15 mouse cellular contexts compared by ENCODE assay signal in the genomic region with DNA sequence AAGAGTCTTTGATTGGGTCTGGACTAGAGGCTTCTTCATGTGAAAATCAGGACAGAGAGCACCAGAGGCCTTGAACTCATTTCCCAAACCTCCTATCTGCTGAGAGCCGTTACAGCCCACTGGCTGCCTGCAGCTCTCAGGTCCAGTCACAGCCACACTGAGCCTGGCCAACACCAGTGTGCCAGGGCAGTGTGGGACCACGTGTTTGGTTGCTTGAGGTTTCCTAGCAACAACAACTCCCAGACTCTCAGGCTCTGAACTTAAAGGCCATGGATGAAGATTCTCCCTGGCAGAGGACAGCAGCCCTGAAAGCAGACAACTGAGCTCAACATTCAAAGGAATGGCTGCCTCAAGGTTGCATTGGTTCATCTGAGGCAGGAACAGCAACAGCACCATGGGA. TPM values are rescaled to one million over a fixed set of nuclear protein-coding genes. Genes with fewer than 3 reads are reported as not detected.
A peak's percentile ranks its signal among the peaks of the same experiment; 100 is the strongest.
DNase-seq lines count a peak whose midpoint lies in the region; ATAC-seq lines count a peak whose summit lies in the region.
"Had no signal": no experiment of that assay in that cellular context is flagged by ENCODE, and none has a peak within 500 bp of the region (broad histone marks: within the 10 kb centered on the region; RNA-seq: fewer than 3 reads in every experiment).

No protein-coding gene starts in this region.

- no peak for DNase-seq in frontal cortex, adult 2 months (ENCODE audit: extremely low spot score in 1 of 2, low spot score in 1 of 2)
- DNase-seq in MN1 (ENCODE audit: low spot score): peak; percentile 44
- DNase-seq in adrenal gland, postnatal 10 days: peak; percentile 51
- peak; percentile 35 for DNase-seq in brain, adult 2 months (ENCODE audit: low read depth, low spot score)
- no peak for DNase-seq in urinary bladder, postnatal 4 days (ENCODE audit: low spot score in 2 of 2)
- no peak for DNase-seq in cerebellum, postnatal 14 days
- DNase-seq: cerebellum, adult 11-12 months; cerebellum, adult 9-10 months; cerebellum, postnatal 36 days; gastrocnemius, postnatal 14 days; kidney, adult 2 months had no signal

- 0 out of 2 replicates have a peak, but pooled peaks have one; percentile 3 for ATAC-seq in frontal cortex, adult (ENCODE audit: low TSS enrichment)
- ATAC-seq: forebrain, embryonic 16.5 days; intestine, embryonic 16.5 days had no signal

RNA-seq across cellular contexts. Expression of gene Zfp867, which starts 13.4 kb away (rescaled TPM):
- 3.2 and 3.8 TPM in 2 replicates for polyA plus RNA-seq in frontal cortex, adult 2 months (2012; rRNA removed)
- 1 to 10 TPM; 3.9 to 6.4 TPM for total RNA-seq in adrenal gland, postnatal 10 days (2021)

RNA-seq across cellular contexts. Expression of gene Snap47, which starts 34.7 kb away (rescaled TPM):
- 337 and 389 TPM in 2 replicates for polyA plus RNA-seq in frontal cortex, adult 2 months (2012; rRNA removed)
- 10 to 100 TPM; 56.4 to 56.8 TPM for total RNA-seq in adrenal gland, postnatal 10 days (2021)

RNA-seq across cellular contexts. Expression of gene Jmjd4, which starts 35.8 kb away (rescaled TPM):
- 14.7 and 15.6 TPM in 2 replicates for polyA plus RNA-seq in frontal cortex, adult 2 months (2012; rRNA removed)
- 1 to 10 TPM; 7.5 to 9.8 TPM for total RNA-seq in adrenal gland, postnatal 10 days (2021)

RNA-seq across cellular contexts. Expression of gene Zkscan17, which starts 40.9 kb away (rescaled TPM):
- 8.2 and 8.9 TPM in 2 replicates for polyA plus RNA-seq in frontal cortex, adult 2 months (2012; rRNA removed)
- 10 to 100 TPM; 22.6 to 23.4 TPM for total RNA-seq in adrenal gland, postnatal 10 days (2021)

RNA-seq across cellular contexts. Expression of gene Nlrp3, which starts 55.7 kb away (rescaled TPM):
- polyA plus RNA-seq in frontal cortex, adult 2 months (2012; rRNA removed): 0.57 and 0.64 TPM in 2 replicates
- total RNA-seq in adrenal gland, postnatal 10 days (2021): under 1 TPM; 0.42 to 0.51 TPM
- polyA plus RNA-seq: forebrain, embryonic 12.5 days had no signal

Comparison
In these comparisons a context has a peak if more than half of its experiments do, and no peak if none do; other contexts are left out.
1. DNase-seq: peak in MN1 (single experiment), adrenal gland, postnatal 10 days (single experiment) and brain, adult 2 months (single experiment); none in frontal cortex, adult 2 months (0 of 2), urinary bladder, postnatal 4 days (0 of 2) and cerebellum, postnatal 14 days (0 of 2).